Mouse (Mus musculus) liver, adult 2 months (tissue): ENCODE measurements around the gene Zfp972.
"Not testable (repeated sequence)": the region's sequence is repeated elsewhere in the genome, so short reads cannot be mapped to it uniquely, and the experiment has no call there.

ENCODE experiments used
- CTCF ChIP-seq: fragments of 200-500 bp; IDR thresholded peaks from 2 replicates; pipeline ENCODE4 v1.5.1; 2011; ENCODE audit warnings: low read depth, low read length, control low read depth
- POLR2A ChIP-seq: fragments of 200-500 bp; IDR thresholded peaks from 2 replicates; pipeline ENCODE4 v1.6.1; 2011; ENCODE audit warnings: low read length, control low read depth; ENCODE audit not compliant: insufficient read depth; ENCODE audit errors: extremely low read depth

DNA sequence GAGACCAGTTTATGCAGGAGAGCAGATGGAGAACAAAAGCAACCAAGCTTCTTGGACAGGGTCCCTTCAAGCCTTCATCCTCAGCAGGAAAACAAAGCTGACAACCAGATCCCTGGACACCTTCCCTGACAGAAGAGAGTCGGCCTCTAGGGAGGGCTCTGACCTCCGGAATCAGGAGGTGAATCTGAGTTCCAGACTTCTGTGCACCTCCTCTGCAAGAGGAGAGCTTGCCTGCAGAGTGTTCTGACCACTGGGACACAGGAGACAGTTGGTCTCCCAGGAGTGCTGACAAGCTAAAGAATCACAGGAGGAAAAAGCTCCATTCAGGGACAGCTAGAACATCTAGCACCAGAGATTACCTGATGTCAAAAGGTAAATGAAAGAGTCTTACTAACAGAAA, 63.2 kb downstream of the Zfp972 start:
- not testable (repeated sequence) for TF ChIP-seq CTCF, POLR2A
